Mouse (Mus musculus) stomach, embryonic 14.5 days (tissue): Measurements from ENCODE around the gene Mcam. TPM values are rescaled to one million over a fixed set of nuclear protein-coding genes. Genes with fewer than 3 reads are reported as not detected.

ENCODE experiments used
- ATAC-seq: fragments of 200-750 bp; cut with Nextera tagmentation; 2 replicates; pipeline ENCODE4 v1.8.0; 2017; ENCODE audit warnings: low read depth, moderate TSS enrichment; ENCODE audit not compliant: insufficient number of reproducible peaks, insufficient read depth, low FRiP score
- H3K27ac ChIP-seq: fragments of 300-500 bp; sonication (generic); 2 replicates; pipeline ENCODE4 v1.5.1; 2014; ENCODE audit warnings: mild to moderate bottlenecking, low read length, moderate library complexity, mixed read lengths
- H3K27me3 ChIP-seq: fragments of 300-500 bp; sonication (generic); 2 replicates; pipeline ENCODE4 v1.6.1; 2014; ENCODE audit warnings: low read length, control low read depth, mixed read lengths; ENCODE audit not compliant: control insufficient read depth, insufficient read depth
- H3K36me3 ChIP-seq: fragments of 300-500 bp; sonication (generic); 2 replicates; pipeline ENCODE4 v1.6.1; 2014; ENCODE audit warnings: mild to moderate bottlenecking, control low read depth, low read length, moderate library complexity, mixed read lengths; ENCODE audit not compliant: control insufficient read depth, insufficient read depth
- H3K4me1 ChIP-seq: fragments of 300-500 bp; sonication (generic); 2 replicates; pipeline ENCODE4 v1.6.1; 2014; ENCODE audit warnings: low read length, control low read depth, mixed read lengths; ENCODE audit not compliant: control insufficient read depth, insufficient read depth
- H3K4me2 ChIP-seq: fragments of 300-500 bp; sonication (generic); replicated peaks from 2 replicates; pipeline ENCODE4 v1.6.1; 2014; ENCODE audit warnings: low read depth, low read length, control low read depth
- H3K4me3 ChIP-seq: fragments of 300-500 bp; sonication (generic); 2 replicates; pipeline ENCODE4 v1.5.1; 2014; ENCODE audit warnings: low read depth, low read length, control low read depth
- H3K9ac ChIP-seq: fragments of 300-500 bp; sonication (generic); replicated peaks from 2 replicates; pipeline ENCODE4 v1.6.1; 2014; ENCODE audit warnings: low read depth, mild to moderate bottlenecking, control low read depth, low read length, moderate library complexity, mixed read lengths
- H3K9me3 ChIP-seq: fragments of 300-500 bp; sonication (generic); 2 replicates; pipeline ENCODE4 v1.6.1; 2016; ENCODE audit warnings: low read depth, low read length, control low read depth; ENCODE audit not compliant: control insufficient read depth
- WGBS: fragments of 180-500 bp; shearing (Covaris S2); extraction: QIAGEN DNeasy Blood & Tissue Kit; methylation state at CpG from one replicate; pipeline ENCODE4 v1.1.7; 2014; 5-methylcytosine and 5-hydroxymethylcytosine counted together
- polyA plus RNA-seq: library from polyadenylated mRNA; unstranded; fragments of >200 nt; fragmentation: Nextera tagmentation; extraction: Ambion mirVana; gene quantifications from 2 replicates; pipeline ENCODE4 v1.2.1, GENCODE M21; 2014

Mcam gene
- polyA plus RNA-seq, 1 experiment from 2014 or later = 54.3 TPM

GRCm38 (mm10) chr9:44093612-44094503, 40.4 kb upstream of the Mcam start:
- Histone ChIP-seq H3K4me2 (no peak overlapping the region), H3K36me3 (peaks cover 9% of the 10 kb centered on the region; the same call in 1 of the 2 replicates), H3K27ac (no peak overlapping the region), H3K9ac (no peak overlapping the region), H3K4me1 (0 out of 2 replicates have a peak, but pooled peaks cover 3% of the 10 kb centered on the region), H3K4me3 (no peak overlapping the region), H3K9me3 (no peaks in the 10 kb centered on the region), H3K27me3 (no peaks in the 10 kb centered on the region)
- 38% methylated on average over 24 of the region's 24 CpGs for WGBS
- peak; percentile 75; the same call in 1 of the 2 replicates for ATAC-seq

GRCm38 (mm10) chr9:44094737-44095136, 39.5 kb upstream of the Mcam start:
- no peak for ATAC-seq
- peaks cover 9% of the 10 kb centered on the region; the same call in 1 of the 2 replicates for H3K36me3 ChIP-seq

GRCm38 (mm10) chr9:44095781-44096180, 38.5 kb upstream of the Mcam start:
- no peaks in the 10 kb centered on the region for H3K9me3 ChIP-seq
- no peak overlapping the region for H3K4me2 ChIP-seq
- WGBS = 91% methylated on average over 9 of the region's 9 CpGs
- no peaks in the 10 kb centered on the region for H3K27me3 ChIP-seq
- H3K4me1 ChIP-seq = 0 out of 2 replicates have a peak, but pooled peaks cover 3% of the 10 kb centered on the region
- H3K9ac ChIP-seq = no peak overlapping the region
- no peak overlapping the region for H3K4me3 ChIP-seq
- ATAC-seq = no peak
- H3K36me3 ChIP-seq = peaks cover 5% of the 10 kb centered on the region; the same call in 1 of the 2 replicates
- H3K27ac ChIP-seq = no peak overlapping the region

More at GRCm38 (mm10) chr9:44094737-44095136, 39.5 kb upstream of the Mcam start:
- no peak overlapping the region for H3K9ac ChIP-seq
- H3K9me3 ChIP-seq = no peaks in the 10 kb centered on the region
- WGBS = 76% methylated on average over 3 of the region's 3 CpGs
- 0 out of 2 replicates have a peak, but pooled peaks cover 3% of the 10 kb centered on the region for H3K4me1 ChIP-seq
- H3K4me3 ChIP-seq = no peak overlapping the region
- no peak overlapping the region for H3K27ac ChIP-seq
- no peaks in the 10 kb centered on the region for H3K27me3 ChIP-seq
- H3K4me2 ChIP-seq = no peak overlapping the region

- H3K36me3 ChIP-seq = peaks cover 5% of the 10 kb centered on the region; the same call in 1 of the 2 replicates
- no peak for ATAC-seq
- 0 out of 2 replicates have a peak, but pooled peaks cover 3% of the 10 kb centered on the region for H3K4me1 ChIP-seq
- H3K27me3 ChIP-seq = no peaks in the 10 kb centered on the region
- no peak overlapping the region for H3K4me3 ChIP-seq
- H3K9me3 ChIP-seq = no peaks in the 10 kb centered on the region
- no peak overlapping the region for H3K4me2 ChIP-seq
- H3K9ac ChIP-seq = no peak overlapping the region
- H3K27ac ChIP-seq = no peak overlapping the region
- WGBS = 37% methylated on average over 9 of the region's 9 CpGs
These were observed 37.7 kb upstream of the Mcam start for GRCm38 (mm10) chr9:44096536-44096935.

GRCm38 (mm10) chr9:44101490-44101889, 32.8 kb upstream of the Mcam start, which contains the start of gene Mfrp:
Gene Mfrp (plus strand): TSS chr9:44101729.
- no peak for ATAC-seq
- Histone ChIP-seq H3K4me2 (no peak within 1 kb of the TSS), H3K36me3 (peaks cover 10% of the 10 kb centered on the region), H3K9me3 (no peaks in the 10 kb centered on the region), H3K27ac (no peak within 1 kb of the TSS), H3K4me1 (peaks cover 4% of the 10 kb centered on the region; the same call in 1 of the 2 replicates), H3K4me3 (no peak within 1 kb of the TSS), H3K9ac (no peak within 1 kb of the TSS), H3K27me3 (no peaks in the 10 kb centered on the region)
- 68% methylated on average over 9 of the region's 9 CpGs for WGBS

- Histone ChIP-seq H3K9me3 (no peaks in the 10 kb centered on the region), H3K27ac (no peak overlapping the region), H3K4me1 (peaks cover 37% of the 10 kb centered on the region), H3K4me2 (no peak overlapping the region), H3K36me3 (peaks cover 10% of the 10 kb centered on the region), H3K9ac (no peak overlapping the region), H3K27me3 (no peaks in the 10 kb centered on the region), H3K4me3 (no peak overlapping the region)
- 90% methylated on average over 7 of the region's 7 CpGs for WGBS
- no peak for ATAC-seq
These were observed 29.4 kb upstream of the Mcam start for GRCm38 (mm10) chr9:44104881-44105280.

GRCm38 (mm10) chr9:44105781-44106180, 28.5 kb upstream of the Mcam start:
- Histone ChIP-seq H3K36me3 (peaks cover 10% of the 10 kb centered on the region), H3K27me3 (no peaks in the 10 kb centered on the region), H3K9ac (no peak overlapping the region), H3K4me1 (peaks cover 44% of the 10 kb centered on the region), H3K9me3 (no peaks in the 10 kb centered on the region), H3K27ac (no peak overlapping the region), H3K4me2 (no peak overlapping the region), H3K4me3 (no peak overlapping the region)
- ATAC-seq = no peak
- 86% methylated on average over 10 of the region's 10 CpGs for WGBS

- Histone ChIP-seq H3K9me3 (no peaks in the 10 kb centered on the region), H3K9ac (no peak overlapping the region), H3K36me3 (peaks cover 10% of the 10 kb centered on the region), H3K4me2 (no peak overlapping the region), H3K27me3 (no peaks in the 10 kb centered on the region), H3K4me3 (no peak overlapping the region), H3K27ac (no peak overlapping the region; the same call in 1 of the 2 replicates), H3K4me1 (peaks cover 44% of the 10 kb centered on the region)
- ATAC-seq = no peak
- 91% methylated on average over 7 of the region's 7 CpGs for WGBS
These were observed 28.1 kb upstream of the Mcam start for GRCm38 (mm10) chr9:44106182-44106581.
